Mouse (Mus musculus) adrenal gland, adult (tissue): ENCODE measurements around the gene Prickle3.
A peak's percentile ranks its signal among the peaks of the same experiment; 100 is the strongest.

Source experiments
- DNase-seq, 2 experiments: peaks; one replicate each; pipeline ENCODE4 v3.0.0; 2022 to 2023; ENCODE audit warnings: low spot score in 1 of 2; ENCODE audit not compliant: inconsistent age in 2 of 2

Gene Prickle3

GRCm38 (mm10) chrX:7657221-7657639 lies at the start of gene Prickle3:
TSS of gene Prickle3 (plus strand) at chrX:7657260.
- DNase-seq = peak; percentile 74 to 86

GRCm38 (mm10) chrX:7610035-7610434 lies 47.0 kb upstream of the Prickle3 start:
- no peak for DNase-seq

DNA sequence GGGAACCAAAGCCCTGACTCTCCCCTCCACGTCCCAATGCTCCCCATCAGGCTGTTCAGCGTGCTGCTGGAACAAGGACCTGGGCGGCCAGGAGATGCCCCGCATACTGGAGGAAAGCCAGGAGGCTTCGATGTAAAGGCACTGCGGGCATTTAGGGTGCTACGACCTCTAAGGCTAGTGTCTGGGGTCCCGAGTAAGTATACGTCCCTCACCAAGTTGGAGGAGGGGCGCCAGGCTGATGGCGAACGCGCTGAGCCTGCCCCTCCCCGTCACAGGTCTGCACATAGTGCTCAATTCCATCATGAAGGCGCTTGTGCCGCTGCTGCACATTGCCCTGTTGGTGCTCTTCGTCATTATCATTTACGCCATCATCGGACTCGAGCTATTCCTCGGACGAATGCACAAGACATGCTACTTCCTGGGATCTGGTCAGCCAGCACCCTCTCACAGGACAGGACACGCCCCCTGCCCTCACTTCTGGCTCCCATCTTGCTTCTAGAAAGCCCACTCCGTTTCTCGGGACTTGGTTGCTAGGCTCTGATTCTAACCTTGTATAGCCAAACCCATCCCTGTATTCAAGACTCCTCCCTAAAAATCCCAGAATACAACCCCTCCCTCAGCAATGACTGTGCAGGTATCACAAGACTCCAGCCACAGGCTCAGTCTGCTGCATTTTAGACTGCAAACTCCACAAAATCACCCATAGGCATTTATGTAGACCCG lies 46.4 kb upstream of the Prickle3 start:
- no peak for DNase-seq

GRCm38 (mm10) chrX:7617889-7618551 lies 39.0 kb upstream of the Prickle3 start:
- no peak for DNase-seq

- no peak for DNase-seq
Observed at GRCm38 (mm10) chrX:7632560-7632959, 24.5 kb upstream of the Prickle3 start.

DNA sequence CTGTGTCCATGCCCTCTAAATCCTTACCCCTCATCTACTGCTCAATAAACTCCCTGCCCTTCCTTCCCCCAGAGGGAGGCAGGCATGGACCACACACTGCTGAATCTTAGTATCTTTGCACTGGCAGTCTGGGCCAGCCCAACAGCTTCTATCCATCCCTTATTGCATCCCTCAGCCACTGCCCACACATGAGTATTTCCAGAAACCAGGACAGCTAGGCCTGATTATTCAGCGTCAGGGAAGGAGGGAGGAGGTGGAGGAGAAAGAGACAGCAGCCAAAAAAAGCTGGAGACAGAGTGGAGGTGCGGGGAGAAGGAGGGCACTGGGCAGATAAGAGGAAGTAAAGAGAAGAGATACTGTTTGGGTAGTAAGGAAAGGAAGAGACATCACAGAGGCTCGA lies 22.0 kb upstream of the Prickle3 start:
- DNase-seq = no peak

DNA sequence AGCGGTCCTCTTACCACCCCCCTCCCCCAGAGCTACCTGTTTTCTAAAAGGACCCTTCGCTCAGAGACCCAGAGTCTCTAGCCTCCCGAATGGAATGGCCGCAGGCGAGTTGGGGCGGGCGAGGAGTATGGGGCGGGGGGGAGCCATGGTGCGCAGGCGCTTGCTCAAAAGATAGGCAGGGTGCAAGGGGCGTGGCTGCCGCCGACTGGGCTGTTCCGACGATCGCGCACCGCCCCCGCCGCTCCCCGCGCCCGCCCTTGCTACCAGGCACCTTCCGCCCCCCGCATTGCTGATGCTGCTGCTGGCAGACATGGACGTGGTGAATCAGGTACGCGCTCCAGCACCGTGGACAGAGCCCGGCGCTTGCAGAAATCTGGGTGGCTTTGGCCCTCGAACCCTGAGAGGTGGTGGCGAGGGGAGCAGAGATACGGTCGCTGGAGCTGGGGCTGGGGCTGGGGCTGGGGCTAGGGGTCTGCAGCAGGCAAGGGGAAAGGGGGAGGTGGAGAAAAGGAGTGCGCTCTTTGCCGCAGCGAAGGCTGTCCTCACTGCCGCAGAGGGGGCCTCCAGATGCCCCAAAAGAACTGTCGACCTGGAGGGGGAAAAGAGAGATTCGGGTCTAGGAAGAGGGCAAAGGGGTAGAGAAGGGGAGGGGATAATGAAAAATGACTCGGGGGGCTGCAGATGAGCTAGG lies 18.5 kb upstream of the Prickle3 start, which contains the start of gene Syp:
TSS of gene Syp (plus strand) at position 71 of the 691 bp plus-strand sequence.
- DNase-seq = peak; percentile 86 to 92

GRCm38 (mm10) chrX:7639536-7640325 lies 17.3 kb upstream of the Prickle3 start:
- DNase-seq = no peak

GRCm38 (mm10) chrX:7640785-7641184 lies 16.3 kb upstream of the Prickle3 start:
- DNase-seq = no peak

DNA sequence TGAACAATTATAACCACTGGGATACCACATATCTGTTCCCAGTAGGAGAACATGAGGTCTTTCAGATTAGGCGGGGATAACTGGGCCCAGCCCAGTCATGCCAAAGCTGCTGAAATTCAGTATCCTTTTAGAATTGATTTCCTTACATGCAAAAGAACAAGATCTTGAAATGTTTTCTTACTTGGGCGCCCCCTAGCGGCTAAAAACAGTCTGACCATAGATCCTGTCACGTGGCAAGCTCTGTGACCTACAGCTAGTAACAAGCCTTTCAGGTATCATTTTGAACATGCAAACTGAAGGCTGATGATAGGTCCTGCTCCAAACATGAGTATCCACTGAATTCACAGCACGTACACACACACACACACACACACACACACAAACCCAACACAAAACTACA lies 11.7 kb upstream of the Prickle3 start:
- peak; percentile 72 to 94 for DNase-seq

- DNase-seq = peak; percentile 88 to 93
Observed at GRCm38 (mm10) chrX:7648671-7649304, 8.3 kb upstream of the Prickle3 start.

DNA sequence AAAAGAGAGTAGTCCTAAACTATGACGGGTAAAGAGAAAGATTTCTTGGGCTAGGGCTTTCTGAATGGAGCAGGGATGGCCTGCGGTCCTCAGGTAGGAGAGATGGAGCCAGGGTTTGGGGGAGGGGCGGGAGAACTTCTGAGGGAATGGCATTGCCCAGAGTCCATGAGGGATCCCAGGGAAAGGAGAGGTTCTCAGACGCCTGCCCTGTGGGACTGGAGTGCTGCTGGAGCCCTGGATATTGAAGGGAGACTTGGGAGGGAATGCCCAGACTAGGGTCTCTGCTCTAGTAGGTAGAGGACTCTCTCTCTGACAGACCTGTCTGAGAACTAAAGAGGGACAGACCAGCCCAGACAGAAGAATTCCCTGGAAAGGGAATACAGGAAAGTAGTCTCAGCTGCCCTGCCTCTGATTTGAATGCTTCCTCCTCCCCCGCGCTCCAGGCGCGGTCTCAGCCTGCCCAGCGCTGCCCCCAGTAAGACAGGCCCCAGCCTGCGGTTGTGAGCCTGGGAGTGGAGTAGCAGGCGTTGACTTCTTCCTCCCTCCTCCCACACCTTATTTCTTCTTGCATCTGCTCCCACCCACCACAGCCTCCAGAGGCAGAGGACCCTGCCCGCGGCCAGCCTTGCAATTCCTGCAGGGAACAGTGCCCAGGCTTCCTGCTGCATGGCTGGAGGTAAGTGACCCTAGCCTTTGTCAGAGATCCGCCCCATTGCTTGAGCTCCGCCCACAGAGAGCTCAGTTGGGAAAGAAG lies 1.1 kb downstream of the Prickle3 start:
- peak; percentile 68 to 82 for DNase-seq

- no peak for DNase-seq
Observed at GRCm38 (mm10) chrX:7658785-7659589, 1.9 kb downstream of the Prickle3 start.

DNA sequence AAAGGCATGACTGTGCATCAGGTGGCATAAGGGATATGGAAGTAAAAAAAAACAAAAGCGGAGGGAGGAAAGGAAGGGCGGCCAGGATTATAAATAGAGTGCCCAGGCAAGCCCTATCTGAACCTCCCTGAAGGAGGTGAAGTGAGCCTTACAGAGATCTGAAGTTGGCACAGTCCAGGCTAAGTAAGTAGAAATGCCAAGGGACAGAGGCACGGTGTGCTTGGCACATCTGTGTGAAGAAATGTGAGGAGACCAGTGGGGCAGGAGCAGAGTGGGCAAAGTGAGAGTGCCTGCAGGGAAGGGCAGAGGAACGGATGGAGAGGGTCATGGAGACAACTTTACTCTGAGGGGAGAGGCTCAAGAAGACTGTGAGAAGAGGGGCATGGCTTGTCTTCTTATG lies 4.0 kb downstream of the Prickle3 start:
- no peak for DNase-seq

DNA sequence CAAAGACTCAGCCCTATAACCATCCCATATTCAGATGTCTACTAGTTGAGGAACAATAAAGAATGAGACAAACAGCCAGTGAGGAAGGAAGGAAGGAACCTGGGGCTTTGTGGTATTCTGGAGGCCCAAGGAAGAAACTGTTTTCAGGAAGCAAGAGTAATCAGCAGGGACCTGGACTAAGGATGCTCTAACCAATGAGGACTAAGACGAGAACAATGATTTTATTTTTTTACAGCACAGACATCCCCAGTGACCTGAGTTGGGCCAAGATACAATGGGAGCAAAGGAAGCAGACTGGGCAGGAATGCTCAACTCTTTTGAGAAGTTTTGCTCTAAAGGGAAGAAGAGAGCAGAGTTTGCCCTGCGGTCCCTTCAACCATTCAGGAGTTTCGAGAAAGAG lies 5.9 kb downstream of the Prickle3 start:
- no peak for DNase-seq

DNA sequence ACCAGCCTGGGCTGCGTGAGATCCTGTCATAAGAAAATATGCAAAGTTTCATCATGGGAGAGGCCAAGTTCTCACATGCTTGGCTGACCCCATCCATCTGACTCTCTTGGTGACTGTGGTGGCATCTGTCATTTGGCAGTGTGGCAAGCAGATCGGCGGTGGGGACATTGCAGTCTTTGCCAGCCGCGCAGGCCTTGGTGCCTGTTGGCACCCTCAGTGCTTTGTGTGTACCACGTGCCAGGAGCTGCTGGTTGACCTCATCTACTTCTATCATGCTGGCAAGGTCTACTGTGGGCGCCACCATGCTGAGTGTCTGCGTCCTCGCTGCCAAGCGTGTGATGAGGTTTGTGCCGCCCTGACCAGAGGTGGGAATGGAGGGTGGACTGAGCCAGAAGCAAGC lies 7.7 kb downstream of the Prickle3 start:
- peak in 1 of 2 experiments; percentile 36 for DNase-seq

DNA sequence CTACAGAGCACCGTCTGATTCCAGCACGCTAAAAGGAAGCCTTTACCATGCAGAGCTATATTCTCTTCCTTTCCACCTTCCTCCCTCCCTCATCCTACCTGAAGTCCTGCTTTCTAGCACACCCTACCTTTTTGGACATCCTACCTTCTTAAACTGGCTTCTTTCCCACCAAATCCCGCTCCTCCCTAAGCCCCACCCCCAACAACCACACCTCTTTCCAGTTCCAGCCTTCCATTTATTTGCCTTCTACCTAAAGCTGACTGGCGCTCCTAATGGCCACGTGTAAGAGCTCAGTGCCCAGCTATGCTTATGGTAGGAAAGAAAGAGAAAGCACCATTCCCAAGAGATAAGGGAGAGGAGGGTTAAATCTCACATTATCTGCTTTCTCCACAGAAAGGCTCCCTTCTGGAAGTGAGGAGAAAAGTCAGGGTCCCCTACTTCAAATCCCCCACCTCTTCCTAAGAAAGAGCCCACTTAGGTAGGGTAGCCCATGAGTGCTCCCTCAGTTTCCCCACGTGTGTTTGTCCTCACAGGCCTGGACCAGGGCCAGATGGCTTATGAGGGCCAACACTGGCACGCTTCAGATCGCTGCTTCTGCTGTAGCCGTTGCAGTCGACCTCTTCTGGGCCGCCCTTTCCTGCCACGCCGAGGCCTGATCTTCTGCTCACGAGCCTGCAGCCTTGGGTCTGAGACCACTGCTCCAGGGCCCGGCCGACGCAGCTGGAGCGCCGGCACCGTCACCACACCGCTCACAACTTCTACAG lies 8.9 kb downstream of the Prickle3 start:
- peak in 1 of 2 experiments; percentile 15 for DNase-seq

- peak; percentile 79 to 89 for DNase-seq
Observed at GRCm38 (mm10) chrX:7670390-7670881, 13.4 kb downstream of the Prickle3 start.
